Mouse (Mus musculus) limb, embryonic 15.5 days (tissue): Measurements from ENCODE around the gene Krt28. TPM values are rescaled to one million over a fixed set of nuclear protein-coding genes. Genes with fewer than 3 reads are reported as not detected.

Source experiments
- ATAC-seq: fragments of 200-750 bp; cut with Nextera tagmentation; 2 replicates; pipeline ENCODE4 v1.8.0; 2017; ENCODE audit warnings: low read depth, moderate TSS enrichment; ENCODE audit not compliant: insufficient number of reproducible peaks, low FRiP score, low TSS enrichment
- H3K27ac ChIP-seq: fragments of 300-500 bp; sonication (generic); 2 replicates; pipeline ENCODE4 v1.5.1; 2015; ENCODE audit warnings: moderate library complexity, mild to moderate bottlenecking, inconsistent platforms
- H3K27me3 ChIP-seq: fragments of 300-500 bp; sonication (generic); 2 replicates; pipeline ENCODE4 v1.6.1; 2015; ENCODE audit warnings: inconsistent platforms
- H3K36me3 ChIP-seq: fragments of 300-500 bp; sonication (generic); 2 replicates; pipeline ENCODE4 v1.6.1; 2015; ENCODE audit warnings: inconsistent platforms
- H3K4me1 ChIP-seq: fragments of 300-500 bp; sonication (generic); 2 replicates; pipeline ENCODE4 v1.6.1; 2015; ENCODE audit warnings: inconsistent platforms
- H3K4me2 ChIP-seq: fragments of 300-500 bp; sonication (generic); 2 replicates; pipeline ENCODE4 v1.6.1; 2015; ENCODE audit warnings: mild to moderate bottlenecking, inconsistent platforms
- H3K4me3 ChIP-seq: fragments of 300-500 bp; sonication (generic); 2 replicates; pipeline ENCODE4 v1.5.1; 2015; ENCODE audit warnings: mild to moderate bottlenecking, inconsistent platforms
- H3K9ac ChIP-seq: fragments of 300-500 bp; sonication (generic); 2 replicates; pipeline ENCODE4 v1.6.1; 2015; ENCODE audit warnings: inconsistent platforms
- H3K9me3 ChIP-seq: fragments of 300-500 bp; sonication (generic); 2 replicates; pipeline ENCODE4 v1.6.1; 2016; ENCODE audit warnings: inconsistent platforms
- WGBS: fragments of 180-500 bp; shearing (Covaris S2); methylation state at CpG from one replicate; pipeline ENCODE4 v1.1.7; 2015; 5-methylcytosine and 5-hydroxymethylcytosine counted together
- polyA plus RNA-seq: library from polyadenylated mRNA; unstranded; fragments of >200 nt; fragmentation: Nextera tagmentation; extraction: Ambion mirVana; gene quantifications from 2 replicates; pipeline ENCODE4 v1.2.1, GENCODE M21; 2015

The Krt28 gene
- polyA plus RNA-seq, 1 experiment from 2014 or later = 0.14 TPM

GRCm38 (mm10) chr11:99361423-99361822 lies 13.3 kb downstream of the Krt28 start:
- H3K4me2 ChIP-seq = no peak overlapping the region
- WGBS = 74% methylated on average over 8 of the region's 8 CpGs
- H3K36me3 ChIP-seq = no peaks in the 10 kb centered on the region

GRCm38 (mm10) chr11:99351004-99351403 lies 23.7 kb downstream of the Krt28 start, which contains the start of gene Krt27:
TSS of gene Krt27 (minus strand) at chr11:99351104.
- H3K4me1 ChIP-seq = no peaks in the 10 kb centered on the region
- ATAC-seq = no peak
- H3K9ac ChIP-seq = no peak within 1 kb of the TSS
- WGBS = 75% methylated on average over 12 of the region's 12 CpGs
- no peak within 1 kb of the TSS for H3K4me2 ChIP-seq
- no peaks in the 10 kb centered on the region for H3K36me3 ChIP-seq
- H3K27ac ChIP-seq = no peak within 1 kb of the TSS
- no peaks in the 10 kb centered on the region for H3K27me3 ChIP-seq
- no peaks in the 10 kb centered on the region for H3K9me3 ChIP-seq
- H3K4me3 ChIP-seq = no peak within 1 kb of the TSS

More at GRCm38 (mm10) chr11:99361423-99361822, 13.3 kb downstream of the Krt28 start:
- ATAC-seq = no peak
- Histone ChIP-seq H3K4me3 (no peak overlapping the region), H3K9ac (no peak overlapping the region), H3K27ac (no peak overlapping the region), H3K9me3 (no peaks in the 10 kb centered on the region), H3K4me1 (no peaks in the 10 kb centered on the region), H3K27me3 (no peaks in the 10 kb centered on the region)

- Histone ChIP-seq H3K4me3 (no peak overlapping the region), H3K36me3 (no peaks in the 10 kb centered on the region), H3K4me1 (no peaks in the 10 kb centered on the region), H3K9me3 (no peaks in the 10 kb centered on the region), H3K27me3 (no peaks in the 10 kb centered on the region), H3K9ac (no peak overlapping the region), H3K27ac (no peak overlapping the region), H3K4me2 (no peak overlapping the region)
- no peak for ATAC-seq
- WGBS = 85% methylated on average over 11 of the region's 11 CpGs
Measured at GRCm38 (mm10) chr11:99339299-99339847, 35.3 kb downstream of the Krt28 start.

GRCm38 (mm10) chr11:99337866-99338265 lies 36.8 kb downstream of the Krt28 start, which contains the start of gene Krt26:
TSS of gene Krt26 (minus strand) at chr11:99337966.
- Histone ChIP-seq H3K4me2 (no peak within 1 kb of the TSS), H3K36me3 (no peaks in the 10 kb centered on the region), H3K27me3 (no peaks in the 10 kb centered on the region), H3K4me3 (no peak within 1 kb of the TSS), H3K4me1 (no peaks in the 10 kb centered on the region), H3K9me3 (no peaks in the 10 kb centered on the region), H3K27ac (no peak within 1 kb of the TSS), H3K9ac (no peak within 1 kb of the TSS)
- 79% methylated on average over 11 of the region's 11 CpGs for WGBS
- ATAC-seq = no peak

- Histone ChIP-seq H3K36me3 (no peaks in the 10 kb centered on the region), H3K4me2 (no peak overlapping the region), H3K27me3 (no peaks in the 10 kb centered on the region), H3K4me3 (no peak overlapping the region), H3K27ac (no peak overlapping the region), H3K9ac (no peak overlapping the region), H3K4me1 (no peaks in the 10 kb centered on the region), H3K9me3 (no peaks in the 10 kb centered on the region)
- ATAC-seq = no peak
- WGBS = 71% methylated on average over 13 of the region's 13 CpGs
Measured at GRCm38 (mm10) chr11:99333426-99333825, 41.3 kb downstream of the Krt28 start.

GRCm38 (mm10) chr11:99329655-99330054 lies 45.0 kb downstream of the Krt28 start:
- WGBS = 69% methylated on average over 2 of the region's 2 CpGs
- no peak for ATAC-seq
- Histone ChIP-seq H3K36me3 (no peaks in the 10 kb centered on the region), H3K4me3 (no peak overlapping the region), H3K4me2 (no peak overlapping the region), H3K9me3 (no peaks in the 10 kb centered on the region), H3K27me3 (no peaks in the 10 kb centered on the region), H3K27ac (no peak overlapping the region), H3K9ac (no peak overlapping the region), H3K4me1 (no peaks in the 10 kb centered on the region)

GRCm38 (mm10) chr11:99322851-99323250 lies 51.9 kb downstream of the Krt28 start, which contains the start of gene Krt25:
TSS of gene Krt25 (minus strand) at chr11:99322951.
- no peaks in the 10 kb centered on the region for H3K9me3 ChIP-seq
- no peak within 1 kb of the TSS for H3K4me3 ChIP-seq
- WGBS = 88% methylated on average over 11 of the region's 11 CpGs
- no peaks in the 10 kb centered on the region for H3K4me1 ChIP-seq
- H3K27me3 ChIP-seq = no peaks in the 10 kb centered on the region
- no peak for ATAC-seq
- H3K36me3 ChIP-seq = no peaks in the 10 kb centered on the region
- H3K4me2 ChIP-seq = no peak within 1 kb of the TSS
- no peak within 1 kb of the TSS for H3K27ac ChIP-seq
- no peak within 1 kb of the TSS for H3K9ac ChIP-seq

- H3K9me3 ChIP-seq = no peaks in the 10 kb centered on the region
- no peak overlapping the region for H3K9ac ChIP-seq
- ATAC-seq = no peak
- H3K27ac ChIP-seq = no peak overlapping the region
- no peaks in the 10 kb centered on the region for H3K36me3 ChIP-seq
- no peaks in the 10 kb centered on the region for H3K27me3 ChIP-seq
- 88% methylated on average over 14 of the region's 14 CpGs for WGBS
- H3K4me3 ChIP-seq = no peak overlapping the region
- no peaks in the 10 kb centered on the region for H3K4me1 ChIP-seq
- no peak overlapping the region for H3K4me2 ChIP-seq
Measured at GRCm38 (mm10) chr11:99321094-99321493, 53.6 kb downstream of the Krt28 start.

- Histone ChIP-seq H3K4me3 (no peak overlapping the region), H3K27me3 (no peaks in the 10 kb centered on the region), H3K27ac (no peak overlapping the region), H3K9ac (no peak overlapping the region), H3K36me3 (no peaks in the 10 kb centered on the region), H3K4me2 (no peak overlapping the region), H3K9me3 (no peaks in the 10 kb centered on the region), H3K4me1 (no peaks in the 10 kb centered on the region)
- WGBS = 51% methylated on average over 9 of the region's 9 CpGs
- no peak for ATAC-seq
Measured at GRCm38 (mm10) chr11:99319127-99319526, 55.6 kb downstream of the Krt28 start.

GRCm38 (mm10) chr11:99316543-99316942 lies 58.2 kb downstream of the Krt28 start:
- ATAC-seq = no peak
- H3K4me1 ChIP-seq = no peaks in the 10 kb centered on the region
- H3K36me3 ChIP-seq = no peaks in the 10 kb centered on the region
- no peak overlapping the region for H3K27ac ChIP-seq
- H3K4me3 ChIP-seq = no peak overlapping the region
- no peaks in the 10 kb centered on the region for H3K9me3 ChIP-seq
- H3K4me2 ChIP-seq = no peak overlapping the region
- 64% methylated on average over 8 of the region's 8 CpGs for WGBS
- H3K27me3 ChIP-seq = no peaks in the 10 kb centered on the region
- H3K9ac ChIP-seq = no peak overlapping the region

Other genes starting within 250 kb of the Krt28 start
- gene Ccr7, start 219.8 kb downstream of the Krt28 start, polyA plus RNA-seq = 0.38 and 0.48 TPM in 2 replicates
- gene Smarce1, start 143.9 kb downstream of the Krt28 start, polyA plus RNA-seq = 224 and 241 TPM in 2 replicates
- gene Krt222, start 130.8 kb downstream of the Krt28 start, polyA plus RNA-seq = 0.36 and 0.46 TPM in 2 replicates
- 0.23 and 0.25 TPM in 2 replicates for gene Krt24, start 89.6 kb downstream of the Krt28 start, polyA plus RNA-seq
- not detected in 2 replicates for gene Krt25, start 52.0 kb downstream of the Krt28 start, polyA plus RNA-seq
- gene Krt26, start 36.9 kb downstream of the Krt28 start, polyA plus RNA-seq = not detected in 2 replicates
- gene Krt27, start 23.8 kb downstream of the Krt28 start, polyA plus RNA-seq = not detected in 2 replicates
- 625 and 642 TPM in 2 replicates for gene Krt10, start 14.5 kb upstream of the Krt28 start, polyA plus RNA-seq
- gene Krt12, start 47.4 kb upstream of the Krt28 start, polyA plus RNA-seq = 0.15 and 0.61 TPM in 2 replicates
- 0.20 and 0.32 TPM in 2 replicates for gene Krt20, start 63.2 kb upstream of the Krt28 start, polyA plus RNA-seq
- gene Krt23, start 118.2 kb upstream of the Krt28 start, polyA plus RNA-seq = 23.0 and 24.2 TPM in 2 replicates
- gene Krt39, start 146.4 kb upstream of the Krt28 start, polyA plus RNA-seq = 0.15 TPM in 1 of 2 replicates, not detected in the other
- not detected in 2 replicates for gene Krt40, start 168.3 kb upstream of the Krt28 start, polyA plus RNA-seq
- gene Krtap3-3, start 176.0 kb upstream of the Krt28 start, polyA plus RNA-seq = 4.0 and 5.6 TPM in 2 replicates
- gene Krtap3-2, start 181.9 kb upstream of the Krt28 start, polyA plus RNA-seq = 0.24 TPM in 1 of 2 replicates, not detected in the other
- not detected in 2 replicates for gene Gm11939, start 184.6 kb upstream of the Krt28 start, polyA plus RNA-seq
- gene Krtap3-1, start 191.7 kb upstream of the Krt28 start, polyA plus RNA-seq = 6.4 and 15.3 TPM in 2 replicates
- gene Krtap1-5, start 206.1 kb upstream of the Krt28 start, polyA plus RNA-seq = 0.22 TPM in 1 of 2 replicates, not detected in the other
- not detected in 2 replicates for gene Krtap1-4, start 208.8 kb upstream of the Krt28 start, polyA plus RNA-seq
- not detected in 2 replicates for gene Krtap1-3, start 216.4 kb upstream of the Krt28 start, polyA plus RNA-seq
- gene Krtap9-3, start 223.2 kb upstream of the Krt28 start, polyA plus RNA-seq = not detected in 2 replicates
- not detected in 2 replicates for gene Gm11938, start 228.4 kb upstream of the Krt28 start, polyA plus RNA-seq
- not detected in 2 replicates for gene Gm11937, start 235.3 kb upstream of the Krt28 start, polyA plus RNA-seq
- gene Krtap2-4, start 239.9 kb upstream of the Krt28 start, polyA plus RNA-seq = not detected in 2 replicates
- gene Gm11562, start 245.5 kb upstream of the Krt28 start, polyA plus RNA-seq = not detected in 2 replicates